Mouse (Mus musculus): ENCODE results near the gene Ptges2. TPM values are rescaled to one million over a fixed set of nuclear protein-coding genes. Genes with fewer than 3 reads are reported as not detected.

Ptges2 gene
- total and polyA plus RNA-seq, 3 experiments, result 6.8 to 13.8 (median 11.5) TPM

DNA sequence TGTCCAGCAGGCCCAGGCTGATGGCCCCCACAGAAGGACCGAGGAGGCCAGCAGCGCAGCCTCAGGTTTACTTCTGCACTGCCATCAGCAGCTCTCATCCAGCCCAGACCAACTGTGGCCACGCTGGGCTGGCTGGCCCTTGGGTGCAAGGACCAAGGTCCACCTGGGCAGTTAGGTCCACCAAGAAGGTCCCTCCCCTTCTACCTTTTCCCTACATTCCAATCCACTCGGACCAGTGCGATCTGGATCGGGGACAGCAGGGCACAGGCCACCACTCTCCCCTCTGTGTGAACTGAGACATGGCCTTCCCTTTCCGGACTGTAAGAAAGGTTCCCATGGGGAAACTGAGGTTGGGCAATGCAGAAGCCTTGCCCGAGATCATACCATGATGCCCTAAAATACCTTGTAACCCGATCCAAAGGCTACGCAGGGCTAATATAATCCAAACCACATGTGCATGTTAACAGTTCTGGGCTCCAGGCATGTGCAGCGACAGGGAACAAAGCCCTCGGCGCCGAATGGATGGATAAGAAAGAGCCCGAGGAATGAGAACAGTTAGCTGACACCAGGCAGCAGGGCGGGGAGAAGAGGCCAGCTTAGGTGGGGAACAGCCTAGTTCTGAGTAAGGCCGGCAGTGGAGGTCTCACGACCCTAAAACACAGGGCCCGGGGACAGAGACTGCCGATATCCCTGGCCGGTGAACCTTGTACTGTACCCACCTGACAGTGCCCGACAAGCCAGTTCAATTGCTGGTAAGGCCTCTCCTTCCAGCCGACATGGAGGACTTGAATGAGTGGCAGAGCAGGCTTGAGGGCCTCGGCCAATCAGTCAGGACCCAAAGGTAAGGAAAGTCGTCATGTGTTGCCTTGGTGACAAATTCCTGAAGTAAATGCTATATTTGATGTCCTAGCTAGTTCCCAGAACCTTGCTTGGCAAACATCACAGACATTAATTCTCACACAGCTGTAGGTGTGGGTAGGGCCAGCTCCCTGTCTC, 13.0 kb downstream of the Ptges2 start:
- no peak for ATAC-seq (ENCODE audit: extremely low read depth, insufficient number of reproducible peaks, low FRiP score, poor library complexity, severe bottlenecking)

GRCm38 (mm10) chr2:32411407-32411806, 15.7 kb downstream of the Ptges2 start:
- peaks cover 16% of the 10 kb centered on the region for H3K9me3 ChIP-seq (replicated peaks)
- H3K36me3 ChIP-seq (replicated peaks), result peaks cover 30% of the 10 kb centered on the region
- TF ChIP-seq POLR2AphosphoS5 (IDR thresholded peaks at IDR 0.05; ENCODE audit: insufficient replicate concordance, low read depth, low read length) (no peak), GATA2 (IDR thresholded peaks at IDR 0.05; ENCODE audit: borderline replicate concordance, low read depth, low read length) (no peak), TAL1 (conservative IDR thresholded peaks at IDR 0.05; ENCODE audit: low read depth, low read length) (no peak), CTCF (IDR thresholded peaks at IDR 0.05; ENCODE audit: low read depth, low read length) (no peak), GATA1 (IDR thresholded peaks at IDR 0.05; ENCODE audit: borderline replicate concordance, low read length) (no peak)
- no peak overlapping the region for H3K4me3 ChIP-seq (ENCODE audit: low read depth, low read length)
- H3K4me1 ChIP-seq (ENCODE audit: insufficient read depth, low read depth, low read length), result no peaks in the 10 kb centered on the region
- DNase-seq (ENCODE audit: low spot score) (no peak), ATAC-seq (ENCODE audit: extremely low read depth, insufficient number of reproducible peaks, low FRiP score, poor library complexity, severe bottlenecking) (no peak)
- peaks cover 4% of the 10 kb centered on the region; the same call in 1 of the 2 replicates for H3K27me3 ChIP-seq (ENCODE audit: insufficient read depth, low read length)

More for the DNA sequence above, 13.0 kb downstream of the Ptges2 start:
- Histone ChIP-seq H3K4me3 (ENCODE audit: low read depth, low read length) (no peak overlapping the region), H3K36me3 (replicated peaks) (peaks cover 12% of the 10 kb centered on the region), H3K27me3 (ENCODE audit: insufficient read depth, low read length) (peaks cover 6% of the 10 kb centered on the region; the same call in 1 of the 2 replicates), H3K4me1 (ENCODE audit: insufficient read depth, low read depth, low read length) (no peaks in the 10 kb centered on the region), H3K9me3 (replicated peaks) (peaks cover 16% of the 10 kb centered on the region)
- TF ChIP-seq CTCF (IDR thresholded peaks at IDR 0.05; ENCODE audit: low read depth, low read length) (no peak), POLR2AphosphoS5 (IDR thresholded peaks at IDR 0.05; ENCODE audit: insufficient replicate concordance, low read depth, low read length) (no peak), GATA2 (IDR thresholded peaks at IDR 0.05; ENCODE audit: borderline replicate concordance, low read depth, low read length) (no peak), TAL1 (conservative IDR thresholded peaks at IDR 0.05; ENCODE audit: low read depth, low read length) (no peak), GATA1 (IDR thresholded peaks at IDR 0.05; ENCODE audit: borderline replicate concordance, low read length) (no peak)
- DNase-seq (ENCODE audit: low spot score), result no peak

GRCm38 (mm10) chr2:32412742-32413531, 17.2 kb downstream of the Ptges2 start:
- H3K9me3 ChIP-seq (replicated peaks), result peaks cover 10% of the 10 kb centered on the region
- TF ChIP-seq TAL1 (conservative IDR thresholded peaks at IDR 0.05; ENCODE audit: low read depth, low read length), result no peak
- no peak for TF ChIP-seq GATA2 (IDR thresholded peaks at IDR 0.05; ENCODE audit: borderline replicate concordance, low read depth, low read length)
- no peak for TF ChIP-seq GATA1 (IDR thresholded peaks at IDR 0.05; ENCODE audit: borderline replicate concordance, low read length)
- no peak for TF ChIP-seq CTCF (IDR thresholded peaks at IDR 0.05; ENCODE audit: low read depth, low read length)
- no peak for TF ChIP-seq POLR2AphosphoS5 (IDR thresholded peaks at IDR 0.05; ENCODE audit: insufficient replicate concordance, low read depth, low read length)
- H3K36me3 ChIP-seq (replicated peaks), result peaks cover 45% of the 10 kb centered on the region
- H3K4me3 ChIP-seq (ENCODE audit: low read depth, low read length), result no peak overlapping the region
- H3K4me1 ChIP-seq (ENCODE audit: insufficient read depth, low read depth, low read length), result no peaks in the 10 kb centered on the region
- DNase-seq (ENCODE audit: low spot score) (no peak), ATAC-seq (ENCODE audit: extremely low read depth, insufficient number of reproducible peaks, low FRiP score, poor library complexity, severe bottlenecking) (no peak)
- peaks cover 4% of the 10 kb centered on the region; the same call in 1 of the 2 replicates for H3K27me3 ChIP-seq (ENCODE audit: insufficient read depth, low read length)

- H3K4me1 ChIP-seq (ENCODE audit: insufficient read depth, low read depth, low read length), result no peaks in the 10 kb centered on the region
- DNase-seq (ENCODE audit: low spot score) (no peak), ATAC-seq (ENCODE audit: extremely low read depth, insufficient number of reproducible peaks, low FRiP score, poor library complexity, severe bottlenecking) (no peak)
- TF ChIP-seq GATA1 (IDR thresholded peaks at IDR 0.05; ENCODE audit: borderline replicate concordance, low read length) (no peak), GATA2 (IDR thresholded peaks at IDR 0.05; ENCODE audit: borderline replicate concordance, low read depth, low read length) (no peak), CTCF (IDR thresholded peaks at IDR 0.05; ENCODE audit: low read depth, low read length) (no peak)
- peaks cover 55% of the 10 kb centered on the region for H3K36me3 ChIP-seq (replicated peaks)
- peaks cover 3% of the 10 kb centered on the region for H3K9me3 ChIP-seq (replicated peaks)
- no peaks in the 10 kb centered on the region; the same call in 1 of the 2 replicates for H3K27me3 ChIP-seq (ENCODE audit: insufficient read depth, low read length)
- no peak overlapping the region for H3K4me3 ChIP-seq (ENCODE audit: low read depth, low read length)
These were observed 18.2 kb downstream of the Ptges2 start for GRCm38 (mm10) chr2:32413936-32414335.

DNA sequence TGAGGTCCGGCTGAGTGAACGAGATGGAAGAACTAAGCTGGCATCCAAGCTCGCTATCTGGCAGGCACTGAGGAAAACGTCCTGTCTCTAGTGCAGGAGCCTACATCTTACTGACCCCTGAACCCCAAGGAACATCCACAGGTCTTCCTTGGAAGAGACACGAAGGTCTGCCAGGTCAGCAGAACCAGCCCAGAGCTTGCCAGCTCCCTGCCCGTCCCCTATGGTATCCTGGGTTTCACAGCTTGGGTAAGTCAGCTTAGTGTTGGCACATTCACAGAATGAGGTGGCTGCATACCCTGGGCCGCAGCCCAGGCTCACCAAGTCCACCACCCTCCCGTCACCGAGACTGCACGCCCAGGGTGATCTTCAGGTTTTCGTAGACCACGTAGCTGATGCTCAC, 20.1 kb downstream of the Ptges2 start:
- peaks cover 74% of the 10 kb centered on the region for H3K36me3 ChIP-seq (replicated peaks)
- H3K27me3 ChIP-seq (ENCODE audit: insufficient read depth, low read length), result no peaks in the 10 kb centered on the region
- DNase-seq (ENCODE audit: low spot score) (no peak), ATAC-seq (ENCODE audit: extremely low read depth, insufficient number of reproducible peaks, low FRiP score, poor library complexity, severe bottlenecking) (no peak)
- no peak overlapping the region for H3K4me3 ChIP-seq (ENCODE audit: low read depth, low read length)
- no peak for TF ChIP-seq POLR2AphosphoS5 (IDR thresholded peaks at IDR 0.05; ENCODE audit: insufficient replicate concordance, low read depth, low read length)
- no peak for TF ChIP-seq GATA2 (IDR thresholded peaks at IDR 0.05; ENCODE audit: borderline replicate concordance, low read depth, low read length)
- no peak for TF ChIP-seq CTCF (IDR thresholded peaks at IDR 0.05; ENCODE audit: low read depth, low read length)
- TF ChIP-seq GATA1 (IDR thresholded peaks at IDR 0.05; ENCODE audit: borderline replicate concordance, low read length), result no peak
- TF ChIP-seq TAL1 (conservative IDR thresholded peaks at IDR 0.05; ENCODE audit: low read depth, low read length), result no peak
- H3K9me3 ChIP-seq (replicated peaks), result no peaks in the 10 kb centered on the region
- H3K4me1 ChIP-seq (ENCODE audit: insufficient read depth, low read depth, low read length), result no peaks in the 10 kb centered on the region

DNA sequence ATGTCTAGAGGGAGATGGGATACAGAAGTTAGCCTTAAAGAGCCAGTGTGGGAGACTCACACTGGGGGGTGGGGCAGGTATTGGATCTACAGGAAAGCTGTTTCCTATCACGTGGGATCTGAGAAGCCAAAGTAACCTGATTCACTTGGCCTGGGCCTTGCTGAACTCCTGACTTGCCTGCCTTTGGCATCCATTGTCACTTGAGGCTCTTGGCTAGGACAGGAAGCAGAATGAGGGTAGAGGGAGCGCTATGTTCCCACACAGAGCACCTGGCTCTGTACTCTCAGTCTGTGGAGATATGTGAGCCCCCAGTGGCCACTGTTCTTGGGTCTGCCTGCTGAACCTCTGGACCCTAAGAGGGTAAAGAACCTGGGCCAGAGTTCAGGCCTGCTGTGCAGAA, 20.9 kb downstream of the Ptges2 start:
- Histone ChIP-seq H3K9me3 (replicated peaks) (no peaks in the 10 kb centered on the region), H3K4me3 (ENCODE audit: low read depth, low read length) (no peak overlapping the region), H3K27me3 (ENCODE audit: insufficient read depth, low read length) (no peaks in the 10 kb centered on the region), H3K4me1 (ENCODE audit: insufficient read depth, low read depth, low read length) (no peaks in the 10 kb centered on the region), H3K36me3 (replicated peaks) (peaks cover 81% of the 10 kb centered on the region)
- no peak for DNase-seq (ENCODE audit: low spot score)
- no peak for TF ChIP-seq GATA2 (IDR thresholded peaks at IDR 0.05; ENCODE audit: borderline replicate concordance, low read depth, low read length)
- no peak for TF ChIP-seq POLR2AphosphoS5 (IDR thresholded peaks at IDR 0.05; ENCODE audit: insufficient replicate concordance, low read depth, low read length)
- TF ChIP-seq GATA1 (IDR thresholded peaks at IDR 0.05; ENCODE audit: borderline replicate concordance, low read length), result no peak
- no peak for ATAC-seq (ENCODE audit: extremely low read depth, insufficient number of reproducible peaks, low FRiP score, poor library complexity, severe bottlenecking)
